Mouse (Mus musculus) v-Abl transformed pro-B cells (cell line): Measurements from ENCODE around the gene Greb1.

ENCODE experiments used
- in situ Hi-C, 2 experiments: fragments of 400-800 bp; cut with MboI; formaldehyde crosslinking; loops; one replicate each; pipeline ENCODE4 v1.15.1; 2025; ENCODE audit not compliant: unreplicated experiment in 2 of 2

The Greb1 gene

GRCm38 (mm10) chr12:16800259-16800958 is at the start of gene Greb1:
Gene Greb1 (minus strand): TSS chr12:16800886.
- in situ Hi-C loops: loop anchor here (5.0 to 10.0 kb wide), 6 partner anchors 83 to 1014 kb away; no protein-coding TSS in a partner anchor

- in situ Hi-C loops: loop anchor here in 1 of 2 experiments (25.0 kb wide), 1 partner anchor 87 kb away; no protein-coding TSS in a partner anchor
Measured at GRCm38 (mm10) chr12:16849821-16850220, 49.1 kb upstream of the Greb1 start.

- in situ Hi-C loops: loop anchor here in 1 of 2 experiments (25.0 kb wide), 1 partner anchor 89 kb away; no protein-coding TSS in a partner anchor
Measured at GRCm38 (mm10) chr12:16848501-16848900, 47.8 kb upstream of the Greb1 start.

DNA sequence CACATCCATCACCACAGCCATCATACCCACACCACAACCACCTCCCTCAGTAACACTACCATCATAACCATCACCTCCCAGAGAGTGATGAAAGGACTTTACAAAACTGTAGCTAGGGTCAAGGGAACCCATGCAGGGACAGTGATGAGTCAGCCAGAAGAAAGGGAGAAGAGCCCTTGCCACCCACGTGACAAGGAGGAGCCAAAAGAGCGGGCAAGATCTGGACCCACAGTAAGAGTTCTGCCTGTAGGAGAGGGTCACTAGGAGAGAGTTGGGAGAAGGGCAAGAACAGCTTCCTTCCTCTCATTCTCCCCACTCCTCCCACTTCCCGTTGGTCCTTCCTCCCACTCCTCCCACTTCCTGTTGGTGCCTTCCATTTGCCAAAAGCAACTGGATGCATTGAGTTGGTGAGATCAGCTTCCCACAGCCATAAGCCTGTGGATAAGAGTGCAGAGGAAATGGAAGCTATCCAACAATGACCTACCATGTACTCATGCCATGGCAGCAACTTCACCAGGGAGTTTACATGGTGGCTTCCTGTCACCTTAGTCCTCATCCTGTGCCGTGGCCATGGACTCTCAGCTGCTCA is 46.6 kb upstream of the Greb1 start:
- in situ Hi-C loops: loop anchor here in 1 of 2 experiments (25.0 kb wide), 1 partner anchor 90 kb away; no protein-coding TSS in a partner anchor

DNA sequence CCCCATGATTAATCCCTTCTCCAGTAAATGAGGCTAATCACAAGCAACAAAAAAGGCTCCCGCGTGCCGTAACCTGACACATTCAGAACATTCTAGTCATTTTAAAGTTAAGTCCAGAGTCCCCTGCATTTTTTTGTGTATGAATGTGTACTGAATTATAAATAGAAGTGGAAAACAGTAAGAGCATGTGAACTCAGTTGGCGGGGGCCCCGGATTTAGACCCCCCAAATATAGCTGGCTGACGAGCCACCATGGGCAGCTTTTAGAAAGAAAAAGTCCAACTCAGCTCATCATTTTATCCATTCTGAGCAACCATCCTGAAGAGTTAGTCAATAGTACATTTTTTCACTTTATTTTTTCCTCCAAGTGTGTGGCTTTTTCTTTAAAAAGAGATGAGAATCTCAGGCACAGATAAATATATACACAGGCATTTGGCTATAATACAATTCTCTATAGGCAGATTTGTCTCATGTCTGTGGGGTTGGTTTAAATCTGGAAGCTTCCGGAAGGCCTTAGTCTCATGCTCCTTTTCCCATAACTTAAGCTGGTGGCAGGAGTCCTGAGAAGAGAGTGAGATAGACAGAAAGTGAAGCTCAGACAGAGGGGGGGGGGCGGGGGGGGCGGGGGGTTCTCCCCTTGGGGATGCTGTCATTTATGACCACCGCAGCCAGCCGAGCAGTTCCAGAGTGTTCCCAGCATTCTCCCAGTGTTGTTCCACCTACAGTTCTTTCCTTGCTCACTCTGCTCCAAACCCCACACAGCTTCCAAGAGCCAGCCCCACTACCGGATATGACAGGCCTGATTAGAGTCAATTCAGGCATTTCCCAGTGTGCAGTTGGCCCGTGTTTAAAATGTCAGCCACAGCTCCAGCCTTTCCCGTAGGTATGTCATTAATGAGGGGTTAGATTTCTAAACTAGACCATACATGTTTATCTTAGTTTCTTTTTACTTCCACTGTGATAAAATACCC is 44.2 kb upstream of the Greb1 start:
- in situ Hi-C loops: loop anchor here in 1 of 2 experiments (25.0 kb wide), 1 partner anchor 92 kb away; no protein-coding TSS in a partner anchor

- in situ Hi-C loops: loop anchor here in 1 of 2 experiments (25.0 kb wide), 1 partner anchor 96 kb away; no protein-coding TSS in a partner anchor
Measured at GRCm38 (mm10) chr12:16840842-16841782, 40.4 kb upstream of the Greb1 start.

DNA sequence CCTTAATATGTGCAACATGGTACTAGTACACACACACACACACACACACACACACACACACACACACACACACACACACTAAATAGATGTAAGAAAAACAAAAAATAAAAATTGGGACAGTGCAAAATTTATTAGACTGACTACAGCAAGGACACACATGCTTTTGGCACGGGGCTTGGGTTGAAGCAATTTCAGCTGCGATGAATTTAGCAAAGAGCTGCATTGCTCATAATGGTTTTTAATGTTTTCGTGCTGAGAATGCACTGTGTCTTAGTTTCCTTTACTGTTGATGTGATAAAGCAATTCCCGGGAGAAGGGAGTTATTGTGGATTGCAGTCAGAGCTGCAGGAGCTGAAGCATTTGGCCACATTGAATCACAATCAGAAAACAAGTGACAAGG is 37.1 kb upstream of the Greb1 start:
- in situ Hi-C loops: loop anchor here in 1 of 2 experiments (25.0 kb wide), 1 partner anchor 100 kb away; no protein-coding TSS in a partner anchor

- in situ Hi-C loops: loop anchor here in 1 of 2 experiments (25.0 kb wide), 1 partner anchor 101 kb away; no protein-coding TSS in a partner anchor
Measured at GRCm38 (mm10) chr12:16836188-16836587, 35.5 kb upstream of the Greb1 start.

DNA sequence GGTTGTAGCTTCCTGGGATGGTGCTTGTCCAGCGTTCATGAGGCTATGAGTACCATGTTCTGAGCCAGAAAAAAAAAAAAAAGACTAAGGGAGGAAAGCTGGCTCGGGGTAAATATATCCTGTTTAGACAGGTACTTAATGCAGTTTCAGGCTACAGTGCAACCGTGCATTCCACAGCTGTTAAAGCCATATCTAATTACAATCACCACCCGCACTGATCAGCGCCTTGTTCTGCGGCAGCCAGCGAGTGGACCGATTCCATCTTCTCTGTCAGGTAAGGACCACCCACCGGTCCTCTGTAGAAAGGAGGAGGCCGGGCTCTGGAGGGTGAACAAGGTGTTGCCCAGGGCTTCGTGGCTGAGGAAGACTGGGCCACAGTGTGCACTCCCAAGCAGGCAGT is 34.0 kb upstream of the Greb1 start:
- in situ Hi-C loops: loop anchor here in 1 of 2 experiments (25.0 kb wide), 1 partner anchor 103 kb away; no protein-coding TSS in a partner anchor

DNA sequence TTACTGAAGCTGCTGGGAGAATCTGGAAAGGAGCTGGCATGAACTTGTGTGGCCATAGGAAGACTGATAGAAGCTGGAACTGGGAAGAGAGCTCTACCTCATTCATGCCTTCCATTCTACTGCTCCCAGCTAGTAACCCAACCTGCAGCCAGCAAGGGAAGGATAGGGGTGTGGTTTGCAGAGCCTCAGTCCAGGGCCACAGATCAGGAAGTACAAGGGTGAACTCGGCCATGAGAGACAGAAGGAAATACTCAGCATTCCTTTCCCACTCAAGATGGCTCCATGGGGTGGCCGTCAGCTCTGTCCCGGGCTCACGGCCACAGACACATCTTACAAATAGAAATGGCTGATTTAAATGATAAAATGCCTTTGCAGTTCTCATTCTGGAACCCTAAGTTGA is 30.4 kb upstream of the Greb1 start:
- in situ Hi-C loops: loop anchor here in 1 of 2 experiments (25.0 kb wide), 1 partner anchor 106 kb away; no protein-coding TSS in a partner anchor

DNA sequence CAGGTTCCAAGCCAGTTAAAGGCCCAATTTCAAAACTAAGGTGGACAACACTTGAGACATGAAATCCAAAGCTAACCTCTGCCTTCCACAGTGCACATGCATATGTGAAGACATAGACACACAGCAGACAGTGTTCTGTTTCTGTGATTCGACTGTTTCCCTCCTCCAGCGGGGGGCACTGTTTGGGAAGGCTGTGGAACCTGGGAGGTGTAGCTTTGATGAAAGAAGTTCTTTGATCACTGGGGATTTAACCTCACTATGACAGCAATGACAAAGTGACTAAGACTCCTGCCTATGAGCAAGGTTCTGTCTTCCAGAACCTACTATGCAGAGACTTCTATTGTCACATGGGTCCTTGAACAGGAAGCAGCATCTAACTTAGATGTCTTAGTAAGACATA is 29.1 kb upstream of the Greb1 start:
- in situ Hi-C loops: loop anchor here in 1 of 2 experiments (25.0 kb wide), 1 partner anchor 108 kb away; no protein-coding TSS in a partner anchor

DNA sequence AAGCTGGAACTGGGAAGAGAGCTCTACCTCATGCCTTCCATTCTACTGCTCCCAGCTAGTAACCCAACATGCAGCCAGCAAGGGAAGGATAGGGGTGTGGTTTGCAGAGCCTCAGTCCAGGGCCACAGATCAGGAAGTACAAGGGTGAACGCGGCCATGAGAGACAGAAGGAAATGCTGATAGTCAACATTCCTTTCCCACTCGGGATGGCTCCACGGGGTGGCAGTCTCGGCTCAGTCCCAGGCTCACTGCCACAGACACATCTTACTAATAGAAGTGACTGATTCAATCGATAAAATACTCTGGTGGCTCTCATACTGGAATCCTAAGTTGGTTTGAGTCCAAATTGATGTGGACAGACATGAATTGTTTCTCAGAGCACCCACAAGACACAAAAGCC is 27.8 kb upstream of the Greb1 start:
- in situ Hi-C loops: loop anchor here in 1 of 2 experiments (25.0 kb wide), 1 partner anchor 109 kb away; no protein-coding TSS in a partner anchor

GRCm38 (mm10) chr12:16823701-16824100 is 23.0 kb upstream of the Greb1 start:
- in situ Hi-C loops: no loop called here

DNA sequence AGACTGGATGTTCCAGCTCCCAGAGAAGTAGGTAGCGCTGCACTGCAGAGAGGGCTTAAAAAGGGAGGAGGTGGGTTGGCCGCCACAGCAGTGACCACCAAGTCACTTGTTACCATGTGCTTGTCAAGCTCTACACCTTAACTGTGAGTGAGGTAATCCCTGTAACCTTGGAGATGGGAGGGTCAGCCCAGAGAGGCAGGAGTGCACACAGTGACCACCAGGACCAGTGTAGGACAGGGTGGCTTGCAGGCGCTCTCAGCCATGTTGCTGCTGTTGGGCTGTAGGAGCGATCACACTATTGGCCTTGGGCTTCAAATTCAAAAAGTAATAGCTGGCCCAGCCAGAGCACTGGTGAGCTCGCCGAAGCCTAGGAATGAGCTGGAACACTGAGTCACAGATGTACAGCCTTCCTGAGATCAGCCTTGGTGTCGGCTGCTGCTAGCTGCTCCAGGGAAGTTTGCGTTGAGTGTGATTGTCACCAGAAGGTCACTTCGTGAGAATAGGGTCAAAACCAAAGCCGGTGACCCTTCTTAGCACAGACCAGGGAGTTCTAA is 21.6 kb upstream of the Greb1 start:
- in situ Hi-C loops: no loop called here

DNA sequence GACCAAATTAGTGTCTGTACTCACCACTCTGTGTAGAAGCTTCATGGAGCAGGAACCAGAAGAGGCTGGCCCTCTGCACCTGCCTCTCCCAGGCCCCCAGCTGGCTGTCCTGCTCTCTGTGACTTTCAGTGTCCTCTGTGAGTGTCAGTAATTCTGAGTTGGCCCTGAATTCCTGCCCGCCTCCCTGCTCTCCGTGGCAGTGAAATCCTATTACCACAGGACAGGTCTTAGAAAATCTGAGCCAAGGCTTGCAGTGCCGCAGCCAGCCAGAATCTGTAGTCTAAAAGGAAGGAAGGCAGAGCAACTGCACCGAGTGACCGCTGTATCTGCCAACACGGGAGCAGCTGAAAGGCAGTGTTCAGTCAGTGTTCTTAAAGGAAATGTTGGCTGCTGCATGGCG is 20.1 kb upstream of the Greb1 start:
- in situ Hi-C loops: no loop called here

DNA sequence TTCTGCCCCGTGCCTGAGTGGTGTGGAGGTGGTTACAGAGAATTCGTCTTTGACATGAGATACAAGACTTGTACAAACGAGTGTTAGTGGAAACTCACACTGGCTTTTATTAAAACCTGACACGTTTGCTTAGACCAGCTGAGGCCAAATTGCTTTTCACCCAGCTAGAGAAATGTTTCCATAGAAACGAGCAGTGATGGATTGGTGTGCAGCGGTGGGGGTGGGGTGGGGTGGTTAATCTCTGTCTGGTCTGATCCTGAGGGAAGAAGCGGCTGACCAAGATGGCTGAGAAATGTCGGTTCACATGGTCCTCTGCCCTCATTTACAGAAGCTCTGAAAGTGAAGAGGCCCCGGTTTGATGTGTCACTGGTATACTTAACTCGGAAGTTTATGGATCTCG is 17.8 kb upstream of the Greb1 start:
- in situ Hi-C loops: loop anchor here in 1 of 2 experiments (10.0 kb wide), 1 partner anchor 436 kb away; no protein-coding TSS in a partner anchor

GRCm38 (mm10) chr12:16817147-16817546 is 16.5 kb upstream of the Greb1 start:
- in situ Hi-C loops: loop anchor here in 1 of 2 experiments (10.0 kb wide), 1 partner anchor 438 kb away; no protein-coding TSS in a partner anchor

DNA sequence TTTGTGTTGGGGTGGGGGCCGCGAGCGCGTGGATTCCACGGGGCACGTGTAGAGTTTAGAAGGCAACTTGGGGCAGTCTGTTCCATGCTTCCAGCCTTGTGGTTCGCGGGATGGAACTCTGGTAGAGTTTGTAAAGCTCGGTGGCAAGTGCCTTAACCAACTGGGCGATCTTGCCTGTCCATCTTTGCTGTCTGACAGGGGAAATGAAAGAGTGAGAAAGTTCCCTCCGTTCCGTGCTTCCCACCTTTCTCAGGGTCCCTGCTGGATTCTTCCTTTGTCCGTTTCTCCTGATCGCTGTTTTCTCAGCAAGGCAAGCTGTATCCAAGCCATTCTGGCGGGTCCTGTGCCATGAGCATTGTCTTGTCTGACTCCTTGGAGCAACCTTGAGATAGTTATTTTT is 10.8 kb upstream of the Greb1 start:
- in situ Hi-C loops: loop anchor here (5.0 to 10.0 kb wide), 4 partner anchors 56 to 451 kb away; partner anchors contain the start of gene 2410004P03Rik (in 2 of the 2)
